8 mouse cellular contexts compared by ENCODE assay signal in the genomic region with DNA sequence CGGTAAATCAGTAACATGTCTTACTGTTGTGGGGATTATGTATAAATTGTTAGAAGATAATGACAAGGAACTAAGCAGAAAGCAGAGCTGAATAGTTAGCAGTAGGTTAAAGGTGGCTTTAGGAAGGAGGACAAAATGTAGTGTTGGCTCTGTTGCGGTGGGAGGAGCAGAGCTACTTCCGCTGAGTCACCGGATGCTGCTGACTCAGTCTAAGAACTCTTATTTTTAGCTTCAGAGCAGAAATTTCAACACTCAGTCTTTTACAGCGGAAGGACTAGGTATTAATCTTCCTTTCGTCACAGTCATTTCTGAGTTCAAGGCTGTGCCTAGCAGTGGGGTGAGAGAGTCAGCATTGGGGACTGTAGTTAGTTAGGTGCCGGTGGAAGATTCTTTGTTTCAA.
DNase-seq lines count a peak whose midpoint lies in the region.

No protein-coding gene starts in this region.

- DNase-seq in urinary bladder, postnatal 14 days (ENCODE audit: low spot score): peak; percentile 38
- no peak for DNase-seq in urinary bladder, adult 18-20 months (ENCODE audit: low spot score in 2 of 2)
- DNase-seq in heart, adult 9 months (ENCODE audit: low spot score in 2 of 2): peak; percentile 16 to 22
- DNase-seq in yolk sac, embryonic 10.5 days (ENCODE audit: low spot score): peak; percentile 11
- DNase-seq in retina, postnatal 1 day: no peak
- no peak for DNase-seq in cerebellum, adult 11 months
- no peak for DNase-seq in gastrocnemius, postnatal 10 days

- H3K4me3 ChIP-seq in megakaryocyte, embryonic 14.5 days (replicated peaks): peak overlapping the region; percentile 71

- no peaks in the 10 kb centered on the region for H3K36me3 ChIP-seq in megakaryocyte, embryonic 14.5 days (replicated peaks; ENCODE audit: low read length)

- no peaks in the 10 kb centered on the region for H3K9me3 ChIP-seq in megakaryocyte, embryonic 14.5 days

- no peaks in the 10 kb centered on the region for H3K27me3 ChIP-seq in megakaryocyte, embryonic 14.5 days (replicated peaks)

- peaks cover 43% of the 10 kb centered on the region for H3K4me1 ChIP-seq in megakaryocyte, embryonic 14.5 days

Comparison
In these comparisons a context has a peak if more than half of its experiments do, and no peak if none do; other contexts are left out.
1. DNase-seq: peak in urinary bladder, postnatal 14 days (single experiment), heart, adult 9 months (2 of 2) and yolk sac, embryonic 10.5 days (single experiment); none in urinary bladder, adult 18-20 months (0 of 2), retina, postnatal 1 day (single experiment), cerebellum, adult 11 months (single experiment) and gastrocnemius, postnatal 10 days (single experiment).